Mouse (Mus musculus): Measurements from ENCODE around the gene Wdfy4. TPM values are rescaled to one million over a fixed set of nuclear protein-coding genes. Genes with fewer than 3 reads are reported as not detected.

Wdfy4 gene
- polyA plus RNA-seq, 1 experiment from 2014 or later: 0.11 TPM

DNA sequence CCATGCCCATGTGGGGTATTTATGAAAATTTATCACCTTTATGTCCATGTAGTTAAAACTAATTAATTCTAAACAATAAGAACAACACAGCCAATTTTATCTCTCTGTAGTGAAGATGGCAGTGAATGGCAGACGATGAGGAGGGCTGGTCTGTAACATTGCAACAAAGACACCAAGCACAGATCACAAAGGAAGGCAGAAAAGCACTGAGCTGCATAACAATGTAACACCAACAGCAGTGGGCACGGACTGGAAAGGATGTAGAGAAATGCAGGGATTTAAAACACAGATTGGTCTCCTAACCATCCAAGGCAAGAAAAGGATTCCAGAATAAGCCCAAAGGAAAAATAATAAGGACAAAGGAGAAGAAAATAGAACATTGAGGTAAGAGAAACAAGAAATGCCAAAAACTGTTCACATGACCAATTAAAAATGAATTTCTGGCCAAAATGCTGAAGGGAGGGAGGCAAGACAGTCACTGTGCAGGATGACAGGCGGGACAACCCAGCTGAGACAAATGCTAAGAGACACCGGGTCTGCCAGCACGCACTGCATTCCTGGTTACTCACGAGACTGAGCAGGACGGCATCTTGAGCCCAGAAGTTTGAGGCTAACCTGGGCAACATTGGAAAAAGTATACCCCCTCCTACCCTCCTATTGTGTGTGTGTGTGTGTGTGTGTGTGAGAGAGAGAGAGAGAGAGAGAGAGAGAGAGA is 54.1 kb downstream of the Wdfy4 start:
- Histone ChIP-seq H3K9me3 (ENCODE audit: control insufficient read depth, low read length) (no peaks in the 10 kb centered on the region), H3K4me3 (ENCODE audit: low read depth, low read length) (no peak overlapping the region), H3K36me3 (ENCODE audit: control insufficient read depth, insufficient read depth, low read length) (no peaks in the 10 kb centered on the region), H3K9ac (ENCODE audit: low read depth, low read length) (no peak overlapping the region), H3K4me2 (replicated peaks; ENCODE audit: low read depth, low read length) (no peak overlapping the region), H3K27ac (ENCODE audit: low read depth, low read length) (no peak overlapping the region), H3K4me1 (replicated peaks; ENCODE audit: control insufficient read depth, insufficient read depth, low read length) (no peaks in the 10 kb centered on the region), H3K27me3 (ENCODE audit: control insufficient read depth, insufficient read depth, low read length) (no peaks in the 10 kb centered on the region)
- no peak for ATAC-seq (ENCODE audit: low FRiP score)
- WGBS: 59% methylated on average over 7 of the region's 7 CpGs
- no peak for DNase-seq (ENCODE audit: low spot score)

DNA sequence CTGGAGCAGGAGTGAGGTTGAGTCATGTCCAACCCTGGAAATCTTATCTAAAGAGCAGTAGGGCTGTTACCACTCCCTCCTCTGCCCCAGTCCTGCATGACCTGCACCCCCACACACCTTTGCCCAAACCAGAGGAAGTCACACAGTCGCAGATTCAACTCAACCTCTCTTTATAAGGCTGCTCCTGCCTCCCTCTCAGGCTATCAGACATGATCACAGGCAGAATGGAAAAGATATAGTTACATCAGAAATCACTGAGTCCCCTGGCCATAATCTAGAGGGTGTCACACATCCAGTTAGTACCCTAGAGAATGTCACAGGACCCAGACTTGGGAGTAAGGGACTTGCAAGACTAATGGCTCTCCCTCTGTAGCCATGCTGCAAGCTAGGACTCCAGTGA is 68.7 kb downstream of the Wdfy4 start:
- Histone ChIP-seq H3K27me3 (ENCODE audit: control insufficient read depth, insufficient read depth, low read length) (no peaks in the 10 kb centered on the region), H3K9ac (ENCODE audit: low read depth, low read length) (no peak overlapping the region), H3K4me1 (replicated peaks; ENCODE audit: control insufficient read depth, insufficient read depth, low read length) (no peaks in the 10 kb centered on the region), H3K27ac (ENCODE audit: low read depth, low read length) (no peak overlapping the region), H3K36me3 (ENCODE audit: control insufficient read depth, insufficient read depth, low read length) (no peaks in the 10 kb centered on the region), H3K4me2 (replicated peaks; ENCODE audit: low read depth, low read length) (no peak overlapping the region), H3K9me3 (ENCODE audit: control insufficient read depth, low read length) (no peaks in the 10 kb centered on the region), H3K4me3 (ENCODE audit: low read depth, low read length) (no peak overlapping the region)
- WGBS: 77% methylated on average over 1 of the region's 1 CpGs
- ATAC-seq (ENCODE audit: low FRiP score) (no peak), DNase-seq (ENCODE audit: low spot score) (no peak)

- no peaks in the 10 kb centered on the region for H3K27me3 ChIP-seq (ENCODE audit: control insufficient read depth, insufficient read depth, low read length)
- H3K4me1 ChIP-seq (replicated peaks; ENCODE audit: control insufficient read depth, insufficient read depth, low read length): no peaks in the 10 kb centered on the region
- no peaks in the 10 kb centered on the region for H3K36me3 ChIP-seq (ENCODE audit: control insufficient read depth, insufficient read depth, low read length)
- DNase-seq (ENCODE audit: low spot score): no peak
- ATAC-seq (ENCODE audit: low FRiP score): no peak
- H3K9ac ChIP-seq (ENCODE audit: low read depth, low read length): no peak overlapping the region
- H3K4me3 ChIP-seq (ENCODE audit: low read depth, low read length): no peak overlapping the region
- H3K4me2 ChIP-seq (replicated peaks; ENCODE audit: low read depth, low read length): no peak overlapping the region
- H3K9me3 ChIP-seq (ENCODE audit: control insufficient read depth, low read length): no peaks in the 10 kb centered on the region
- WGBS: 78% methylated on average over 3 of the region's 3 CpGs
- no peak overlapping the region for H3K27ac ChIP-seq (ENCODE audit: low read depth, low read length)
Observed at GRCm38 (mm10) chr14:33104809-33105208, 80.5 kb downstream of the Wdfy4 start.

DNA sequence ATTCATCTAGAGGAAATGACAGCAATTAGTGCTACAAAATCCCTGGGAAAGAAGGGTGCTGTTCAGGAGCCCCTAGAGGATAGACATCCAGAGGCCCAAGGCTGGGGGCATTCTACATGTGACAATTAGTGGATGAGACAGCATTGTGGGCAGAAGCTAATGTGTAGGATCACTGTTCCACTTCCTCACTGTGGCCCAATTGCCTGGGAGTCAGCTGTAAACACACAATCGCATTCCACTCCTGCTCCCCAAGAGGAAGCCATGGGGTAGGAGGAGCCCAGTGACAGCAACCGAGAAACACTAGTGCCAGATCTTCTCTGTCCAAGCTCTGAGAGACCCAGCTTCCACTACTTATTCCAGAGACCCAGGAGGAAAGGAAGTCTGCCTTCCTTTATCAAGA is 83.7 kb downstream of the Wdfy4 start:
- 67% methylated on average over 2 of the region's 2 CpGs for WGBS
- Histone ChIP-seq H3K4me3 (ENCODE audit: low read depth, low read length) (no peak overlapping the region), H3K36me3 (ENCODE audit: control insufficient read depth, insufficient read depth, low read length) (no peaks in the 10 kb centered on the region), H3K27me3 (ENCODE audit: control insufficient read depth, insufficient read depth, low read length) (no peaks in the 10 kb centered on the region), H3K4me1 (replicated peaks; ENCODE audit: control insufficient read depth, insufficient read depth, low read length) (no peaks in the 10 kb centered on the region), H3K27ac (ENCODE audit: low read depth, low read length) (no peak overlapping the region), H3K9me3 (ENCODE audit: control insufficient read depth, low read length) (no peaks in the 10 kb centered on the region), H3K9ac (ENCODE audit: low read depth, low read length) (no peak overlapping the region), H3K4me2 (replicated peaks; ENCODE audit: low read depth, low read length) (no peak overlapping the region)
- DNase-seq (ENCODE audit: low spot score) (no peak), ATAC-seq (ENCODE audit: low FRiP score) (no peak)

DNA sequence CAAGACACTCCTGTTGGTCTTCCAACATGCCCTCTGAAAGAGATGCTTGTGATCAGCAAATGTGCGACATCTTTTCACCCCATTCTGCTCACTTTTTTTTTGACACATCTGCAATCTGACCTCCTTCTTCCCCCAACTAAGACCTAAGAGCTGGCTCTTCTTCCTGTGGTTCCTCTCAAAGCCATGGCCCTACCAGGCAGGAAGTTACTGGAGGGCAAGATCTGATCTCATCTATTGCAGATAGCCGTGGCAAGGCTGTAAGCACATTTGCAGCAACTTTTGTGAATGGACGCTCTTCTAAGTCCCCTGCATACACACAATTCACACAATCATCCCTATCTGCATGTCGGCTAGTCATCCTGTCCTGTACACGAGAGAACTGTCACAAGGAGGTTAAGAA is 85.4 kb downstream of the Wdfy4 start:
- no peak for ATAC-seq (ENCODE audit: low FRiP score)
- H3K36me3 ChIP-seq (ENCODE audit: control insufficient read depth, insufficient read depth, low read length): no peaks in the 10 kb centered on the region
- H3K9me3 ChIP-seq (ENCODE audit: control insufficient read depth, low read length): no peaks in the 10 kb centered on the region
- H3K4me1 ChIP-seq (replicated peaks; ENCODE audit: control insufficient read depth, insufficient read depth, low read length): no peaks in the 10 kb centered on the region
- H3K4me3 ChIP-seq (ENCODE audit: low read depth, low read length): no peak overlapping the region
- WGBS: 84% methylated on average over 5 of the region's 5 CpGs
- H3K4me2 ChIP-seq (replicated peaks; ENCODE audit: low read depth, low read length): no peak overlapping the region
- no peaks in the 10 kb centered on the region for H3K27me3 ChIP-seq (ENCODE audit: control insufficient read depth, insufficient read depth, low read length)
- no peak overlapping the region for H3K27ac ChIP-seq (ENCODE audit: low read depth, low read length)
- no peak overlapping the region for H3K9ac ChIP-seq (ENCODE audit: low read depth, low read length)
- DNase-seq (ENCODE audit: low spot score): no peak

DNA sequence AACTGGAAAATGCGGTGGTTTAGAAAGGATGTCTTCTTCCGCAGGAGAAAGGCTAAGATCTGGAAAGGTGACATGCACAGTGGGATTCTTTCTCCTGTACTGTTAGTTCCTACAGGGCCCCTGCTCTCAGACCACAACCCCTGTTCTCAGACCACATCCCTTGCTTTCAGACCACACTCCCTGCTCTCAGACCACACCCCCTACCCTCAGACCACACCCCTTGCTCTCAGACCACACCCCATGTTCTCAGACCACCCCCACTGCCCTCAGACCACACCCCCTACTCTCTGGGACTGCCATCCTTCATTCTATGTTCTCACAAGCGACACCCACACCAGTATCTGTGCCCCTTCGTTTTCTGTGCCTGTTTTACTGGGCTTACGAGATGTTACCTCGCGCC is 86.2 kb downstream of the Wdfy4 start:
- Histone ChIP-seq H3K27me3 (ENCODE audit: control insufficient read depth, insufficient read depth, low read length) (no peaks in the 10 kb centered on the region), H3K9me3 (ENCODE audit: control insufficient read depth, low read length) (no peaks in the 10 kb centered on the region), H3K36me3 (ENCODE audit: control insufficient read depth, insufficient read depth, low read length) (no peaks in the 10 kb centered on the region), H3K4me1 (replicated peaks; ENCODE audit: control insufficient read depth, insufficient read depth, low read length) (no peaks in the 10 kb centered on the region), H3K4me2 (replicated peaks; ENCODE audit: low read depth, low read length) (no peak overlapping the region), H3K9ac (ENCODE audit: low read depth, low read length) (no peak overlapping the region), H3K27ac (ENCODE audit: low read depth, low read length) (no peak overlapping the region), H3K4me3 (ENCODE audit: low read depth, low read length) (no peak overlapping the region)
- no peak for ATAC-seq (ENCODE audit: low FRiP score)
- DNase-seq (ENCODE audit: low spot score): no peak
- WGBS: 65% methylated on average over 7 of the region's 7 CpGs

GRCm38 (mm10) chr14:33096462-33096861 is 88.8 kb downstream of the Wdfy4 start:
- no peak for ATAC-seq (ENCODE audit: low FRiP score)
- Histone ChIP-seq H3K36me3 (ENCODE audit: control insufficient read depth, insufficient read depth, low read length) (no peaks in the 10 kb centered on the region), H3K9me3 (ENCODE audit: control insufficient read depth, low read length) (no peaks in the 10 kb centered on the region), H3K9ac (ENCODE audit: low read depth, low read length) (no peak overlapping the region), H3K27ac (ENCODE audit: low read depth, low read length) (no peak overlapping the region), H3K4me2 (replicated peaks; ENCODE audit: low read depth, low read length) (no peak overlapping the region), H3K4me3 (ENCODE audit: low read depth, low read length) (no peak overlapping the region), H3K4me1 (replicated peaks; ENCODE audit: control insufficient read depth, insufficient read depth, low read length) (no peaks in the 10 kb centered on the region), H3K27me3 (ENCODE audit: control insufficient read depth, insufficient read depth, low read length) (no peaks in the 10 kb centered on the region)
- no peak for DNase-seq (ENCODE audit: low spot score)
- WGBS: 86% methylated on average over 5 of the region's 5 CpGs

- no peak overlapping the region for H3K27ac ChIP-seq (ENCODE audit: low read depth, low read length)
- ATAC-seq (ENCODE audit: low FRiP score) (no peak), DNase-seq (ENCODE audit: low spot score) (no peak)
- H3K9me3 ChIP-seq (ENCODE audit: control insufficient read depth, low read length): no peaks in the 10 kb centered on the region
- no peak overlapping the region for H3K9ac ChIP-seq (ENCODE audit: low read depth, low read length)
- H3K4me2 ChIP-seq (replicated peaks; ENCODE audit: low read depth, low read length): no peak overlapping the region
- no peaks in the 10 kb centered on the region for H3K4me1 ChIP-seq (replicated peaks; ENCODE audit: control insufficient read depth, insufficient read depth, low read length)
- no peaks in the 10 kb centered on the region for H3K36me3 ChIP-seq (ENCODE audit: control insufficient read depth, insufficient read depth, low read length)
- H3K4me3 ChIP-seq (ENCODE audit: low read depth, low read length): no peak overlapping the region
- WGBS: 82% methylated on average over 8 of the region's 8 CpGs
- H3K27me3 ChIP-seq (ENCODE audit: control insufficient read depth, insufficient read depth, low read length): no peaks in the 10 kb centered on the region
Observed at GRCm38 (mm10) chr14:33083326-33083725, 102.0 kb downstream of the Wdfy4 start.

DNA sequence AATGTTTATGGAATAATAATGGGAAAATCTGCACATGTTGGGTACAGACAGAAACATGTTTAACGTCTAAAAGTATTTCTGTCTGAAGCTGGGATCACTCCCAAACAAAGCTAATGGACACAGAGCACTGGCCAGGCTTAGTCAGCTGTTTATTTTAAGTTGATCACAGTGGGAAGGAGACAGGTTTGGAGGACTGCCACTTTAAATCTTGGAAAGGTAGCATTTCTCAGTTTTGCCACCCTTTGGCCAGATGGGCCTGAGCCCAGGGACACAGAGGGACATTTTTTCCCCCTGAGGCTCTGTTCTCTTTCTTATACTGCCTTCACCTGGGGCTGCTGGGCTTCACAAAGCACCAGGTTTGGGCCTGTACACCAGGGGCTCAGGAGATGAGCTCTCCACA is 103.0 kb downstream of the Wdfy4 start:
- no peak overlapping the region for H3K4me2 ChIP-seq (replicated peaks; ENCODE audit: low read depth, low read length)
- ATAC-seq (ENCODE audit: low FRiP score): no peak
- no peaks in the 10 kb centered on the region for H3K9me3 ChIP-seq (ENCODE audit: control insufficient read depth, low read length)
- H3K4me3 ChIP-seq (ENCODE audit: low read depth, low read length): no peak overlapping the region
- no peaks in the 10 kb centered on the region for H3K27me3 ChIP-seq (ENCODE audit: control insufficient read depth, insufficient read depth, low read length)
- H3K27ac ChIP-seq (ENCODE audit: low read depth, low read length): no peak overlapping the region
- no peaks in the 10 kb centered on the region for H3K4me1 ChIP-seq (replicated peaks; ENCODE audit: control insufficient read depth, insufficient read depth, low read length)
- whole genome bisulfite sequencing: 82% methylated on average over 1 of the region's 1 CpGs
- H3K36me3 ChIP-seq (ENCODE audit: control insufficient read depth, insufficient read depth, low read length): no peaks in the 10 kb centered on the region
- DNase-seq (ENCODE audit: low spot score): no peak
- no peak overlapping the region for H3K9ac ChIP-seq (ENCODE audit: low read depth, low read length)

Data from hindbrain, embryonic 11.5 days (tissue).